Mouse (Mus musculus): ENCODE data around the gene Lgr4. TPM values are rescaled to one million over a fixed set of nuclear protein-coding genes. Genes with fewer than 3 reads are reported as not detected.
A peak's percentile ranks its signal among the peaks of the same experiment; 100 is the strongest.

Lgr4 gene
- polyA plus RNA-seq, 1 experiment, result 21.6 TPM

DNA sequence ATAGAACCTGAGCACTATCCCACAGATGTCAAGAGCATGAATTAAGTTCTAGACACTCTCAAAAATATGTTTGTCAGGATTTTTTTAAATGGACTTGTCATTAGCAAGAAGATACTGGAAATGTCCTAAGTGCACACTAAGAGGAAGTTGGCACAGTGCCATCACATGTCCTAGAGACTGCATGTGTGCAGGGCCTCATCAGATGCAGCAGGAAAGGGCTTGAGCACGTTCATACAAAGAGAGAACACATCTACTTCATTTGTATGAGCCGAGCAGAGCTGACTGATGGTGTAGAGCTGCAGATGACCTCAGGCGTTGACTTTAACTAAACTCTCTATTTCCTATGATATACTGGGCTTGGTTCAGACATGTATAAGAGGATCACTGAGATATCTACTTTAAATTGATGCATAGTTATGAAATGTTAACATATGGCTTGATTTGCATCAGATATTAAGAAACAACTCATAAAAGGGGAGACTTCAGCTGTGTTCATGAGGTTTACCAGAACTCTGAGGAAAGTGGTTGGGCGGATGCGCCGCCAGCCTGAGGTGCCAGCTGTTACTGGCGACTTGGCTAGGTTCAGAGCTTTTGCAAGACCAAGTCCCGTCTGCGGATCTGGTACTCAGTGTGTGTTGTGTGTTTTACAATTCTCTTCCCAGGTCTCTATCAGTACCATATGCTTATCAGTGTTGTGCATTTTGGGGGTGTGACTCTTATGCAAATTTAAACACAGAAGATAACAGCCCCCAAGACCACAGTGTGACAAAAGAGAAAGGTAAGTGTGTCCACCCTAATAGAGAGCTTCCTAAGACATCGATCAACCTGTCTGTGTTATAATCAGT lies 90.2 kb downstream of the Lgr4 start:
- no peaks in the 10 kb centered on the region for H3K27me3 ChIP-seq (ENCODE audit: control insufficient read depth, insufficient read depth, low read length)
- no peak for DNase-seq
- WGBS, result 82% methylated on average over 10 of the region's 10 CpGs
- H3K4me3 ChIP-seq (replicated peaks; ENCODE audit: insufficient read depth, low read depth, low read length), result no peak overlapping the region
- no peak for TF ChIP-seq CTCF (IDR thresholded peaks at IDR 0.05; ENCODE audit: borderline replicate concordance, insufficient read depth, low read depth, low read length)
- no peak for TF ChIP-seq POLR2A (IDR thresholded peaks at IDR 0.05; ENCODE audit: borderline replicate concordance, insufficient read depth, low read length)
- H3K27ac ChIP-seq (ENCODE audit: insufficient read depth, low read length), result no peak overlapping the region
- H3K4me1 ChIP-seq (ENCODE audit: control insufficient read depth, insufficient read depth, low read length), result 0 out of 2 replicates have a peak, but pooled peaks cover 2% of the 10 kb centered on the region

DNA sequence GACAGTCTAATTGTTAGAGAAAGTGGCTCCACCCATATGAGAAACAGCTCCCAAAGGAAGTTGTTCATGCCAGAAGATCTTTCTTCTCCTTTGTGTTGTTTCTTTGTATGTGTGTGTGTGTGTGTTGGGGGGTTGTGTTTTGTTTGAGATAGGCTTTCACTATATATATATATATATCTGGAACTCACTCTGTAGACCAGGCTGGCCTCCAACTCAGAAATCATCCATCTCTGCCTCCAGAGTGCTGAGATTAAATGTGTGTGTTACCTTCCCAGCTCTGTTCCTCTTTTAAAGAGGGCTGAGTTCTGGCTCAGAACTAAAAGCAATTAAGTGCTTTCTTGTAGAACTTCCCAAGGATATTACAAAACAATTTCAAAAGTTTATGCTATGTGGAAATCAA lies 92.0 kb downstream of the Lgr4 start:
- H3K27me3 ChIP-seq (ENCODE audit: control insufficient read depth, insufficient read depth, low read length), result no peaks in the 10 kb centered on the region
- TF ChIP-seq CTCF (IDR thresholded peaks at IDR 0.05; ENCODE audit: borderline replicate concordance, insufficient read depth, low read depth, low read length) (no peak), POLR2A (IDR thresholded peaks at IDR 0.05; ENCODE audit: borderline replicate concordance, insufficient read depth, low read length) (no peak)
- no peak for DNase-seq
- no peak overlapping the region for H3K27ac ChIP-seq (ENCODE audit: insufficient read depth, low read length)
- H3K4me3 ChIP-seq (replicated peaks; ENCODE audit: insufficient read depth, low read depth, low read length), result no peak overlapping the region
- 0 out of 2 replicates have a peak, but pooled peaks cover 2% of the 10 kb centered on the region for H3K4me1 ChIP-seq (ENCODE audit: control insufficient read depth, insufficient read depth, low read length)

DNA sequence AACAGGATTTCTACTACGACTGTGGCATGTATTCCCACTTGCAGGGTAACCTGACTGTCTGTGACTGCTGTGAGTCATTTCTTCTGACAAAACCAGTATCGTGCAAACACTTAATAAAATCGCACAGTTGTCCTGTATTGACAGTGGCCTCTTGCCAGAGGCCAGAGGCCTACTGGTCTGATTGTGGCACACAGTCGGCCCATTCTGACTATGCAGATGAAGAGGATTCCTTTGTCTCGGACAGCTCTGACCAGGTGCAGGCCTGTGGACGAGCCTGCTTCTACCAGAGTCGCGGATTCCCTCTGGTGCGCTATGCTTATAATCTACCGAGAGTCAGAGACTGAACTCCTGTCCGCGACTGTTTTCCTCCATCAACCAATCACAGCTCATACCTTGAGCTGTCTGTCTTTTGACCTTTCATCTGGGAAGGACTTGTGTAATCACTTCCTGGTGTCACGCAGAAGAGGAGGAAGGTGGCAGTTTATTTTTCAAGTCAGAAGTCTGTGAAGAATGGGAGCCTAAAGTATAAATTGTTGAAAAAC lies 94.8 kb downstream of the Lgr4 start:
- Histone ChIP-seq H3K4me1 (ENCODE audit: control insufficient read depth, insufficient read depth, low read length) (no peaks in the 10 kb centered on the region), H3K27ac (ENCODE audit: insufficient read depth, low read length) (no peak overlapping the region), H3K4me3 (replicated peaks; ENCODE audit: insufficient read depth, low read depth, low read length) (no peak overlapping the region), H3K27me3 (ENCODE audit: control insufficient read depth, insufficient read depth, low read length) (no peaks in the 10 kb centered on the region)
- 82% methylated on average over 13 of the region's 13 CpGs for WGBS
- no peak for TF ChIP-seq CTCF (IDR thresholded peaks at IDR 0.05; ENCODE audit: borderline replicate concordance, insufficient read depth, low read depth, low read length)
- TF ChIP-seq POLR2A (IDR thresholded peaks at IDR 0.05; ENCODE audit: borderline replicate concordance, insufficient read depth, low read length), result no peak
- DNase-seq, result no peak

DNA sequence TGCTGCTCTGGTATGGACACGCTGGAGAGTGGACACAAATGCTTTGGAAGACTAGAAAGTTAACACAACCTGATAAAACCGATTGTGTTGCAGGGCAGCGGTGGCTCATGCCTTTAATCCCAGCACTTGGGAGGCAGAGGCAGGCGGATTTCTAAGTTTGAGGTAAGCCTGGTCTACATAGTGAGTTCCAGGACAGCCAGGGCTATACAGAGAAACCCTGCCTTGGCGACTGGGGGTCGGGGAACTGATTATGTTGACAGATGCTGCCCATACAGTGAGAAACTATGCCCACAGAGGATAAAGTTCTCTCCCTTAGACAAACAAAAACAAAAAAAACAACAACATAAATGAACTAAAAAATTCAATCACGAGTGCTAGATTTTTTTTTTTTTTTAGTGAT lies 99.6 kb downstream of the Lgr4 start:
- Histone ChIP-seq H3K27ac (ENCODE audit: insufficient read depth, low read length) (no peak overlapping the region), H3K4me1 (ENCODE audit: control insufficient read depth, insufficient read depth, low read length) (no peaks in the 10 kb centered on the region), H3K4me3 (replicated peaks; ENCODE audit: insufficient read depth, low read depth, low read length) (peak overlapping the region; percentile 98), H3K27me3 (ENCODE audit: control insufficient read depth, insufficient read depth, low read length) (no peaks in the 10 kb centered on the region)
- WGBS, result 34% methylated on average over 7 of the region's 7 CpGs
- TF ChIP-seq CTCF (IDR thresholded peaks at IDR 0.05; ENCODE audit: borderline replicate concordance, insufficient read depth, low read depth, low read length) (no peak), POLR2A (IDR thresholded peaks at IDR 0.05; ENCODE audit: borderline replicate concordance, insufficient read depth, low read length) (no peak)
- no peak for DNase-seq

DNA sequence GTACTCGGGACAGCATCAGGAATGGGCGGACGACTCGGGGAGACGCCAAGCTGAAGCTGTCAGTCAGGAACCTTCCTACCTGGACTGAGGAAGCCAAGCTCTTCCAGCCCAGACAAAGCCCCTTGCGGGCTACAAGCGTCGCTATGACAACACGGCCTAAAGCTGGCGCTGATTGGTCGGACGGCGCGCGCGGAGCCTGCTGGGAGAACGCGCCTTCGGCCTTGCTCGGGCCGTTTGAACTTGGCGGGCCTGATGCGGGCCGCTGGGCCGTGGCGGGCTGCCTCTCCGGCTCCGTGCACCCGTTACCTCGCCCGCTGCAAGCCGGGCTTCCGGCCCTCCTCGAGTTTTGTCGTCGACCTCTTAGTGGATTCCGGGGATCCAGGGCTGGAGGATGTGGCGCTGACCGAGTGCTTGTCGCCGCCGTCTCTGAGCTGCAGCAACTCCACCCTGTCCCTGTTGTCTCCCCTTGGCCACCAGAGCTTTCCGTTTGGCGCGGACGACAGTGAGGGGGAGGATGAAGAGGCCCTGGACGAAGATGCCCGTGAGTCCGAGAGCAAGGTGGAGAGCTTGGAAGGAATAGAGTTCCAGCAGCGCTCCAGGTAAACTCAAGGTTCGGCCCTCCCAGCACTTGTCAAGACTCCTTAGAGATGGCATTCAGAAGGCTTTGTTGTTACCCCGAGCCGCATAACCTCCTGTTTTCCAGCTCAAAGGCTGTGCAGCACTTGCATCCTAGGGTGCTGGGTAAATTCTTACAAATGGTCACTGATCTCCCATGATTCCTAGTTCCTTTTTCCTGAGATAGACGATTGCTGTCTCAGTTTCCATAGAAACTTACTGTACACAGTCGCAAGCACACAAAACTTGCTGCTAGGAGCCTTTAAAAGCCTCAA lies 100.4 kb downstream of the Lgr4 start, which contains the start of gene Ccdc34:
TSS of gene Ccdc34 (plus strand) at position 202 of the 890 bp plus-strand sequence.
- DNase-seq, result peak; percentile 90 to 91
- WGBS, result under 1% methylated on average over 55 of the region's 55 CpGs
- TF ChIP-seq POLR2A (IDR thresholded peaks at IDR 0.05; ENCODE audit: borderline replicate concordance, insufficient read depth, low read length) (peak; percentile 43; the same call in 1 of the 2 replicates), CTCF (IDR thresholded peaks at IDR 0.05; ENCODE audit: borderline replicate concordance, insufficient read depth, low read depth, low read length) (no peak)

DNA sequence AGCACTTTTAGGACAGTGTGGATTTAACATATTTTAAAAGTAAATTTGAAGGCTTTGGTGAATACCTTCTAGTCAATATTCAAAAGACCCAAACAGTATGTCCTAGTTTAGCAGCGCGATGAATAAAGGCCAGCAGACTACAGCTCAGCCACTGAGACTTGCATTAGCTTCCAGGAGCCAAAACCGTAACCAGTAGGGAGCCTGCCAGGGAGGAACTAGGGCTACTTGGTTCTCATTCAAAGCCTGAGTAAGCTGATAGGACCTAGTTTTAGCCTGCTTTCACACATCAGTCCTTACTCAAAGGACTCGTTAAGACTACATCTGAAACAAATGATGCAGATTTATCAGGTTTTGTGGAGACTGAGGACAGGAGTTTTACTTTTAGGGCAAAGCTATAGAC lies 102.2 kb downstream of the Lgr4 start:
- no peak for DNase-seq
- Histone ChIP-seq H3K4me1 (ENCODE audit: control insufficient read depth, insufficient read depth, low read length) (no peaks in the 10 kb centered on the region), H3K27ac (ENCODE audit: insufficient read depth, low read length) (no peak overlapping the region), H3K4me3 (replicated peaks; ENCODE audit: insufficient read depth, low read depth, low read length) (no peak overlapping the region), H3K27me3 (ENCODE audit: control insufficient read depth, insufficient read depth, low read length) (no peaks in the 10 kb centered on the region)
- no peak for TF ChIP-seq CTCF (IDR thresholded peaks at IDR 0.05; ENCODE audit: borderline replicate concordance, insufficient read depth, low read depth, low read length)
- no peak for TF ChIP-seq POLR2A (IDR thresholded peaks at IDR 0.05; ENCODE audit: borderline replicate concordance, insufficient read depth, low read length)
- WGBS, result 47% methylated on average over 4 of the region's 4 CpGs

More for the DNA sequence above, 100.4 kb downstream of the Lgr4 start, which contains the start of gene Ccdc34:
- H3K27me3 ChIP-seq (ENCODE audit: control insufficient read depth, insufficient read depth, low read length), result no peaks in the 10 kb centered on the region
- H3K27ac ChIP-seq (ENCODE audit: insufficient read depth, low read length), result no peak within 1 kb of the TSS; the same call in 1 of the 2 replicates
- no peaks in the 10 kb centered on the region for H3K4me1 ChIP-seq (ENCODE audit: control insufficient read depth, insufficient read depth, low read length)
- peak within 1 kb of the TSS; percentile 98 for H3K4me3 ChIP-seq (replicated peaks; ENCODE audit: insufficient read depth, low read depth, low read length)

DNA sequence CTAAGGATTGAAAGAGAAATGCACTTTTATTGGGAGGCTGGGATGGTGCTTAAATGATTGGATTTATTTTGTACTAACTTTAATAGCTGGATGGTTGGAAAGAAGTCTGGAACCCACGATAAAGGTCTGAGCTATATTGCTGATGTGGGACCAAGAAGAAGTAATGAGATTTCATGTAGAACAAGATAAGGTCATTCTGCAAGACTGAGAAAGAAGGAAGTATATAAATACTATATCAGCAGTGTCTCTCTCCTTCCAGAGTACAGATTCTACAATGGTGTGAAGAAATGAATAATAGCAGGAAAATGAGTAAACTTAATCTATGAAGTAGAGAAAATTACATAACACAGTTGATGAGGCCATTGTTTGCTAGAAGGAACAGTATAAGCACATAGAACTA lies 103.0 kb downstream of the Lgr4 start:
- H3K4me1 ChIP-seq (ENCODE audit: control insufficient read depth, insufficient read depth, low read length), result no peaks in the 10 kb centered on the region
- no peak for DNase-seq
- H3K27me3 ChIP-seq (ENCODE audit: control insufficient read depth, insufficient read depth, low read length), result no peaks in the 10 kb centered on the region
- TF ChIP-seq POLR2A (IDR thresholded peaks at IDR 0.05; ENCODE audit: borderline replicate concordance, insufficient read depth, low read length), result no peak
- TF ChIP-seq CTCF (IDR thresholded peaks at IDR 0.05; ENCODE audit: borderline replicate concordance, insufficient read depth, low read depth, low read length), result no peak
- 93% methylated on average over 1 of the region's 1 CpGs for WGBS
- H3K4me3 ChIP-seq (replicated peaks; ENCODE audit: insufficient read depth, low read depth, low read length), result no peak overlapping the region
- H3K27ac ChIP-seq (ENCODE audit: insufficient read depth, low read length), result no peak overlapping the region

Data from cerebellum, adult 2 months (tissue).